Mouse (Mus musculus) liver, embryonic 11.5 days (tissue): ENCODE measurements around the gene Siglec1. TPM values are rescaled to one million over a fixed set of nuclear protein-coding genes. Genes with fewer than 3 reads are reported as not detected.

Experiments used
- ATAC-seq: fragments of 200-750 bp; cut with Nextera tagmentation; replicated peaks from 2 replicates; pipeline ENCODE4 v1.8.0; 2017; ENCODE audit warnings: moderate number of reproducible peaks, mild to moderate bottlenecking, moderate TSS enrichment, moderate library complexity; ENCODE audit not compliant: low FRiP score
- DNase-seq: peaks from one replicate; pipeline ENCODE4 v3.0.0-alpha.2; 2017; ENCODE audit warnings: low spot score
- H3K27ac ChIP-seq: fragments of 300-500 bp; sonication (generic); 2 replicates; pipeline ENCODE4 v1.5.1; 2014; ENCODE audit warnings: mild to moderate bottlenecking, low read depth, low read length, control low read depth
- H3K27me3 ChIP-seq: fragments of 300-500 bp; sonication (generic); replicated peaks from 2 replicates; pipeline ENCODE4 v1.6.1; 2014; ENCODE audit warnings: low read length, mixed read lengths; ENCODE audit not compliant: control insufficient read depth, insufficient read depth
- H3K36me3 ChIP-seq: fragments of 300-500 bp; sonication (generic); 2 replicates; pipeline ENCODE4 v1.6.1; 2014; ENCODE audit warnings: mild to moderate bottlenecking, low read length, moderate library complexity, mixed read lengths; ENCODE audit not compliant: control insufficient read depth, insufficient read depth
- H3K4me1 ChIP-seq: fragments of 300-500 bp; sonication (generic); replicated peaks from 2 replicates; pipeline ENCODE4 v1.6.1; 2014; ENCODE audit warnings: low read length, mixed read lengths; ENCODE audit not compliant: control insufficient read depth, insufficient read depth
- H3K4me2 ChIP-seq: fragments of 300-500 bp; sonication (generic); 2 replicates; pipeline ENCODE4 v1.6.1; 2014; ENCODE audit warnings: mild to moderate bottlenecking, control low read depth, moderate library complexity
- H3K4me3 ChIP-seq: fragments of 300-500 bp; sonication (generic); 2 replicates; pipeline ENCODE4 v1.5.1; 2014; ENCODE audit warnings: low read depth, low read length, control low read depth
- H3K9ac ChIP-seq: fragments of 300-500 bp; sonication (generic); 2 replicates; pipeline ENCODE4 v1.6.1; 2014; ENCODE audit warnings: low read depth, low read length, control low read depth
- H3K9me3 ChIP-seq: fragments of 300-500 bp; sonication (generic); 2 replicates; pipeline ENCODE4 v1.6.1; 2016; ENCODE audit warnings: low read length, inconsistent platforms, mixed read lengths; ENCODE audit not compliant: control insufficient read depth
- WGBS: fragments of 180-500 bp; shearing (Covaris S2); extraction: QIAGEN DNeasy Blood & Tissue Kit; methylation state at CpG from one replicate; pipeline ENCODE4 v1.1.7; 2014; 5-methylcytosine and 5-hydroxymethylcytosine counted together
- polyA plus RNA-seq: library from polyadenylated mRNA; unstranded; fragments of >200 nt; fragmentation: Nextera tagmentation; extraction: Ambion mirVana; gene quantifications from 2 replicates; pipeline ENCODE4 v1.2.1, GENCODE M21; 2014

The Siglec1 gene
- polyA plus RNA-seq, 1 experiment from 2014 or later = 0.78 TPM

DNA sequence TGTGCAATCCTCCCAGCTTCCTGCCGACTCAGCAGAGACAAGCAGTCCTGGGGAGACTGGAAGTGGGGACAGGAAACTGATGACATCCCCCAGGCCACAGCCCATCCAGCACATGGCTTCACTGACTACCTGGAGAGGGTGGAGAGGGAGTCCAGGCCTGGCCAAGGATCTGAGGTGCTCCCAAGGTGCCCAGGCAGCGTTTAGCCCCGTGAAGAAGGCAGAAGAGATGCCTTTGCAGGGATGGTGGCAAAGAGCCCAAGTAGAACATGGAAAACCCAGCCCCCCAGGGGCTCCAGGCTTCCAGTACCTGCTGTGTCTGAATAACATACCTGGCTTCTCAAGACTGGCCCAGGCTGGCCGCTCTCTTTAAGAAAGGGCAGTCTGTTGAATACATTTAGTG is 2.0 kb upstream of the Siglec1 start:
- no peak for ATAC-seq
- H3K36me3 ChIP-seq = no peaks in the 10 kb centered on the region
- no peak overlapping the region for H3K4me2 ChIP-seq
- H3K27me3 ChIP-seq = no peaks in the 10 kb centered on the region
- H3K27ac ChIP-seq = no peak overlapping the region
- H3K4me1 ChIP-seq = no peaks in the 10 kb centered on the region
- H3K9ac ChIP-seq = no peak overlapping the region
- 75% methylated on average over 4 of the region's 4 CpGs for WGBS
- no peaks in the 10 kb centered on the region for H3K9me3 ChIP-seq
- no peak for DNase-seq
- no peak overlapping the region for H3K4me3 ChIP-seq

DNA sequence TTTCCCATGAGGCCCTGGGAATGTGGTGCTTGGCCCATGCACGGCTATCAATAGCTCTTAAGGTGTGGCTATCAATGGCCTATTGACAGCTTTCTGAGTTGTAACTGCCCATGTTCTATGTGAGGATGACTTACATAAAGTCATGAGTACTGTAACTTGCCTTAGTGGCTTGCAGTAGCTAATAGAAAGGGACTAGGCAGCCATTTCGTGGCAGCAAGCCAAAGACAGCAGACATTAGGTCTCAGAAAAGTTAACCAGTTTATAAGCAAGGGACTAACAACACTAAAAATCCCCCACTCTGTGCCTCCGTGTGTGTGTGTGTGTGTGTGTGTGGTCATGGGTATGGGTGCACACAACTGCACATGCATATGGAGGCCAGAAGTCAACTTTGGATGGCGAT is 2.4 kb downstream of the Siglec1 start:
- no peak overlapping the region for H3K27ac ChIP-seq
- ATAC-seq (no peak), DNase-seq (no peak)
- peaks cover 10% of the 10 kb centered on the region for H3K27me3 ChIP-seq
- 80% methylated on average over 4 of the region's 4 CpGs for WGBS
- no peaks in the 10 kb centered on the region for H3K9me3 ChIP-seq
- no peak overlapping the region for H3K9ac ChIP-seq
- H3K36me3 ChIP-seq = no peaks in the 10 kb centered on the region
- no peak overlapping the region for H3K4me3 ChIP-seq
- H3K4me1 ChIP-seq = 0 out of 2 replicates have a peak, but pooled peaks cover 2% of the 10 kb centered on the region
- no peak overlapping the region for H3K4me2 ChIP-seq

DNA sequence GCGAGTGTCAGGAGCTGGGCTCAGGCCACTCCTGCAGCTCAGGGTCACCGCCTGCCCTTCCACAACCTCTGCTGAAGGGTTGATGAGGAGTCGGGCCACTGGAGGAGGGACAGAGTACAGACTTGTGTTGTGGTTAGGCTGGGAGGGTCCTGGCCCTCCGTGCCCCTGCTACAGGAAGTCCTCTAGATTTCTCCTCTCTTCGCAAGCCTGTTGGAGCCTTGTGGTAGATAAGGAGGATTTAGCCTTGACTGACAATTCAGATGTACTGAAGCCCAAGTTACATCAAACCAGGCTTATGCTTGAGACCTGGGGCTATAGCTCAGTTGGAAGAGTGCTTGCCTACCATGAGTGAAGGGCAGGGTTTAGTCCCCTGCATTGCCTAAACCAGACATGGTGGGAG is 6.1 kb downstream of the Siglec1 start:
- DNase-seq (no peak), ATAC-seq (no peak)
- Histone ChIP-seq H3K4me3 (no peak overlapping the region), H3K36me3 (no peaks in the 10 kb centered on the region), H3K27ac (no peak overlapping the region), H3K9ac (no peak overlapping the region), H3K27me3 (peaks cover 25% of the 10 kb centered on the region), H3K4me2 (no peak overlapping the region), H3K9me3 (no peaks in the 10 kb centered on the region), H3K4me1 (0 out of 2 replicates have a peak, but pooled peaks cover 2% of the 10 kb centered on the region)
- 31% methylated on average over 5 of the region's 5 CpGs for WGBS

DNA sequence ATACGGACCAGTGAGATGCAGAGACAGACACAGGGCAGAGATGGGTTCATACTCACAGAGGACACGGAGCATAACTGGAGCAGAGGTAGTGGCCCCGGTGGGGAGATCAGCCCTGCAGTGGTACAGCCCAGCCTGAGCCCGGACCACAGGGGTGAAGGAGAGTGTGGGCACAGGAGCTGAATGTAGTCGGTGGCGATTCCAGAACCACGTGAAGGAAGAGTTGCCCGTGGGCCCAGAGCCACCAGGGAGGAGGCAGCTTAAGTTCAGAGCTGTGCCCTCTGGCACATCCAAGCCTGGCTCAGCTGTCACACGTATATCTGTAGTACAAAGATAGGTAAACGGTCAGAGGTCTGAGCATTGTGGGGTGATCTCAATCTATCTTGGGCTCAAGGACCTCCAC is 14.0 kb downstream of the Siglec1 start:
- peaks cover 6% of the 10 kb centered on the region for H3K27me3 ChIP-seq
- H3K4me1 ChIP-seq = no peaks in the 10 kb centered on the region
- H3K4me2 ChIP-seq = no peak overlapping the region
- DNase-seq (no peak), ATAC-seq (no peak)
- no peaks in the 10 kb centered on the region for H3K36me3 ChIP-seq
- no peak overlapping the region for H3K27ac ChIP-seq
- no peak overlapping the region for H3K9ac ChIP-seq
- 83% methylated on average over 10 of the region's 10 CpGs for WGBS
- no peaks in the 10 kb centered on the region for H3K9me3 ChIP-seq
- no peak overlapping the region for H3K4me3 ChIP-seq

DNA sequence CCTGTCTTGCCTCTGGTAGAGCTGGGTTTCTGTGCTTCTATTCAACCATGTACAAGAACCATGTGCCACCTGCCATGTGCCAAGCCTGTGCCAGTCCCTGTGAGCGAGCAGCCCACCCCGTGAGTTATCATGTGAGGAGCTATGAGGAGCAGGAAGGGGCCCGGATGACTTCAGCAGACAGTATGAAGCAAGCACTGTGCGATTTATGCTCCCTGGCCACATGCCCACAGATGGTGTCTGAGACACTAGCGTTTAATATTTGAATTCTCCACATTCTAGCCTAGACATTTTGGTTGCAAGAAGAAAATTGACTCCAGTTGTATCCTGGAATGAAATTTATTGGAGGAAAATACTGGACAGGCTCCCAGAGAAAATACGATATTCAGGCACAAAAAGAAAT is 19.1 kb downstream of the Siglec1 start:
- Histone ChIP-seq H3K27me3 (peaks cover 41% of the 10 kb centered on the region), H3K9me3 (no peaks in the 10 kb centered on the region), H3K9ac (no peak overlapping the region), H3K36me3 (no peaks in the 10 kb centered on the region), H3K4me2 (no peak overlapping the region), H3K4me1 (peaks cover 5% of the 10 kb centered on the region; the same call in 1 of the 2 replicates), H3K27ac (no peak overlapping the region), H3K4me3 (no peak overlapping the region)
- 65% methylated on average over 6 of the region's 6 CpGs for WGBS
- DNase-seq (no peak), ATAC-seq (no peak)

DNA sequence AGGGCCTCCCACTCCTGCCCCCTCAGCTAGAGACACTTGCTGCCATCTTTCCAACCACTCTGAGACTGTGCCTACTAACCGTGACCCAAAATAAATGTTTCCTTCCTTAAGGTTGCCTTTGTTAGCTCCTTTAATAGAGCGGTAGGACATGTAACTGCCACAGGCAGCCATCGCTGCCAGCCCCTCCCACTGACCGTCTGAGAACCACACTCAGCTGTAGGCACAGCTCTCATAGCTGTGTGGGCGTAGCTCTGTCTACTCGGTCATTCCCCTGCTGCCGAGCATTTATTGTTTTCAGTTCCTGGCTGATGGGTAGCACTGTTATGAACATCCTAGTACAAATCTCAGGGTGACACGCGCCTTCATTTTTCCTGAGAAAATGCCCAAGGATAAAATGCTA is 20.2 kb downstream of the Siglec1 start:
- H3K9ac ChIP-seq = no peak overlapping the region
- peaks cover 50% of the 10 kb centered on the region for H3K27me3 ChIP-seq
- no peak for ATAC-seq
- no peaks in the 10 kb centered on the region for H3K9me3 ChIP-seq
- no peak overlapping the region for H3K4me2 ChIP-seq
- no peak overlapping the region for H3K4me3 ChIP-seq
- H3K4me1 ChIP-seq = peaks cover 5% of the 10 kb centered on the region; the same call in 1 of the 2 replicates
- H3K36me3 ChIP-seq = no peaks in the 10 kb centered on the region
- DNase-seq = no peak
- 67% methylated on average over 9 of the region's 9 CpGs for WGBS
- no peak overlapping the region for H3K27ac ChIP-seq

DNA sequence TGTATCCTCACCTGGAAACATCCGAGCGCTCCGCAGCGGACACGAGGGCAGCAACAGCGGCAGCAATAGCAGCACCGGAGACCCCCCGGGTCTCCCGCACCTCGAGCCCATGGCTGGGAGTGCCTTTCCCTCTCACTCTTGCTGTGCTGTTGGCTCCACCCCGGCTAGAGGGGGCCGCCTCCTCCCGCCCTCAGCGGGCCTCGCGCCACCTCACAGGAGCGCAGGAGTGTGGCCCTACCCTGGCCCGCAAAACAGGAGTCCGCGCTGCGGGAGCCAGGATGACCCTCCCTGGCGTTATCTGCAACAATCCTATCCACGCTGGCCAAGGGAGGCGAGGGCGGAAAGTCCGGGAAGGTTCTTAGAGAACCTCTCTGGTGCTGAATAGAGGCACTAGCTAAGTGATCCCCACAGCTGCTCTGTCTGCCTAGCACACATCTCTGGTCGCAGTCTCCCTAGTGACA is 23.1 kb downstream of the Siglec1 start, which contains the start of gene Adam33:
Gene Adam33 (minus strand): TSS at position 411 of the 461 bp plus-strand sequence.
- H3K4me2 ChIP-seq = peak within 1 kb of the TSS; percentile 60
- peaks cover 5% of the 10 kb centered on the region; the same call in 1 of the 2 replicates for H3K4me1 ChIP-seq
- peak within 1 kb of the TSS; percentile 26 for H3K4me3 ChIP-seq
- H3K36me3 ChIP-seq = no peaks in the 10 kb centered on the region
- WGBS = 6% methylated on average over 24 of the region's 27 CpGs
- DNase-seq (no peak), ATAC-seq (no peak)
- H3K9ac ChIP-seq = no peak within 1 kb of the TSS
- peaks cover 53% of the 10 kb centered on the region for H3K27me3 ChIP-seq
- H3K27ac ChIP-seq = no peak within 1 kb of the TSS
- H3K9me3 ChIP-seq = no peaks in the 10 kb centered on the region

DNA sequence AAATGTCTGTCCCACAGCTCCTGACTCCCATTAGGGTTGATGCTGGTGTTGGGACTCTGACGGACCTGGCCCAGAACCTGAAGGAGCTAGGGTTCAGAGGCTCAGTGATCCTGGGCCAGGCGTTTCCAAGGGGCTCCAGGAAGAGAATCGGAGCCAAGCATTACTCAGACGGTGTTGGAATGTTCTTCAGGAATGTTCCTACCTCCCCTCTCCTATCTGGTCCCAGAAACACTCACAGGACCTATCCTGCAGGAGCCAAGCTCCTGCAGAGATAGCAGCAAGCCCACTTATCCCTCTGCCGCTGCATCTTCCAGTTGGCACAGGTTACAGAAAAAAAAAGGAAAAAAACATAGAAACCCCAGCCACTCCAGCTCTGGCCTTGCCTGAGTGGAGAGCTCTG is 25.0 kb downstream of the Siglec1 start:
- Histone ChIP-seq H3K27ac (no peak overlapping the region), H3K9me3 (no peaks in the 10 kb centered on the region), H3K27me3 (peaks cover 53% of the 10 kb centered on the region), H3K36me3 (no peaks in the 10 kb centered on the region), H3K4me1 (peaks cover 5% of the 10 kb centered on the region; the same call in 1 of the 2 replicates), H3K4me3 (no peak overlapping the region), H3K9ac (no peak overlapping the region), H3K4me2 (no peak overlapping the region)
- 48% methylated on average over 5 of the region's 5 CpGs for WGBS
- ATAC-seq (no peak), DNase-seq (no peak)

DNA sequence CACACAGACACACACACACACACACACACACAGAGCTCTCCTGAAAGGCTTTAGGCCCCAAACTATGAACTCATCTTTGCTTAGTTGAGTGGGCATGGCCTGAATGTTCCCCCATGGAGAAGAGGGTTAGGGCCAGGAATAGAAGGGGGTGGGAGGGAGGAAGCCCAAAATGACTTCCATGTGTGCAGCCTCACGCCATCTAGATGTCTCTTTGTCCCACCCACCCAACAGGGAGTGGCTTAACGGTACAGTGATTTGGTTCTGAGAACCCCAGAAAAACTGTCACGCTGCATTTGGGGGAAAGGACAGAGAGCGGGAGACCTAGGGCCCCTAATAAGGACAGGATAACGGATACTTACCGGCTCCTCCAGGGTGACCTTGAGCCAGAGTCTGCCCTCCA is 25.8 kb downstream of the Siglec1 start:
- no peak for DNase-seq
- peaks cover 8% of the 10 kb centered on the region; the same call in 1 of the 2 replicates for H3K4me1 ChIP-seq

More for the DNA sequence above, 25.8 kb downstream of the Siglec1 start:
- Histone ChIP-seq H3K4me3 (no peak overlapping the region), H3K27ac (no peak overlapping the region), H3K36me3 (no peaks in the 10 kb centered on the region), H3K9ac (no peak overlapping the region), H3K4me2 (no peak overlapping the region), H3K27me3 (peaks cover 54% of the 10 kb centered on the region), H3K9me3 (no peaks in the 10 kb centered on the region)
- no peak for ATAC-seq
- WGBS = 57% methylated on average over 6 of the region's 6 CpGs
